Mouse (Mus musculus) stomach, postnatal 0 days (tissue): Measurements from ENCODE around the gene Baiap2l2. TPM values are rescaled to one million over a fixed set of nuclear protein-coding genes. Genes with fewer than 3 reads are reported as not detected.
A peak's percentile ranks its signal among the peaks of the same experiment; 100 is the strongest.

Source experiments
- ATAC-seq: fragments of 200-750 bp; cut with Nextera tagmentation; 2 replicates; pipeline ENCODE4 v1.8.0; 2017; ENCODE audit not compliant: low FRiP score, low TSS enrichment
- DNase-seq: peaks from one replicate; pipeline ENCODE4 v3.0.0-alpha.2; 2016; ENCODE audit warnings: low spot score
- H3K27ac ChIP-seq: fragments of 300-500 bp; sonication (generic); replicated peaks from 2 replicates; pipeline ENCODE4 v1.5.1; 2014; ENCODE audit warnings: mild to moderate bottlenecking, control low read depth
- H3K27me3 ChIP-seq: fragments of 300-500 bp; sonication (generic); 2 replicates; pipeline ENCODE4 v1.6.1; 2014; ENCODE audit warnings: low read length; ENCODE audit not compliant: control insufficient read depth, insufficient read depth
- H3K36me3 ChIP-seq: fragments of 300-500 bp; sonication (generic); 2 replicates; pipeline ENCODE4 v1.6.1; 2014; ENCODE audit warnings: low read length, mixed read lengths; ENCODE audit not compliant: control insufficient read depth, insufficient read depth
- H3K4me1 ChIP-seq: fragments of 300-500 bp; sonication (generic); replicated peaks from 2 replicates; pipeline ENCODE4 v1.6.1; 2014; ENCODE audit warnings: antibody characterized with exemption; ENCODE audit not compliant: control insufficient read depth, insufficient read depth
- H3K4me2 ChIP-seq: fragments of 300-500 bp; sonication (generic); replicated peaks from 2 replicates; pipeline ENCODE4 v1.6.1; 2014; ENCODE audit warnings: low read depth, mild to moderate bottlenecking, control low read depth, moderate library complexity
- H3K4me3 ChIP-seq: fragments of 300-500 bp; sonication (generic); 2 replicates; pipeline ENCODE4 v1.5.1; 2014; ENCODE audit warnings: low read depth, low read length, control low read depth
- H3K9ac ChIP-seq: fragments of 300-500 bp; sonication (generic); 2 replicates; pipeline ENCODE4 v1.6.1; 2014; ENCODE audit warnings: mild to moderate bottlenecking, low read length, control low read depth, mixed read lengths
- H3K9me3 ChIP-seq: fragments of 300-500 bp; sonication (generic); 2 replicates; pipeline ENCODE4 v1.6.1; 2016; ENCODE audit warnings: low read length; ENCODE audit not compliant: control insufficient read depth
- CTCF ChIP-seq: IDR thresholded peaks from 2 replicates; pipeline ENCODE4 v1.5.1; 2016; ENCODE audit warnings: antibody characterized with exemption, low read depth, mild to moderate bottlenecking, moderate library complexity
- EP300 ChIP-seq: optimal IDR thresholded peaks from 2 replicates; pipeline ENCODE3; 2016; ENCODE audit warnings: antibody characterized with exemption
- WGBS: fragments of 180-500 bp; shearing (Covaris S2); extraction: QIAGEN DNeasy Blood & Tissue Kit; methylation state at CpG from one replicate; pipeline ENCODE4 v1.1.7; 2014; 5-methylcytosine and 5-hydroxymethylcytosine counted together
- polyA plus RNA-seq: library from polyadenylated mRNA; unstranded; fragments of >200 nt; fragmentation: Nextera tagmentation; extraction: Ambion mirVana; gene quantifications from 2 replicates; pipeline ENCODE4 v1.2.1, GENCODE M21; 2015

Gene Baiap2l2
- polyA plus RNA-seq, 1 experiment from 2014 or later: 4.9 TPM

DNA sequence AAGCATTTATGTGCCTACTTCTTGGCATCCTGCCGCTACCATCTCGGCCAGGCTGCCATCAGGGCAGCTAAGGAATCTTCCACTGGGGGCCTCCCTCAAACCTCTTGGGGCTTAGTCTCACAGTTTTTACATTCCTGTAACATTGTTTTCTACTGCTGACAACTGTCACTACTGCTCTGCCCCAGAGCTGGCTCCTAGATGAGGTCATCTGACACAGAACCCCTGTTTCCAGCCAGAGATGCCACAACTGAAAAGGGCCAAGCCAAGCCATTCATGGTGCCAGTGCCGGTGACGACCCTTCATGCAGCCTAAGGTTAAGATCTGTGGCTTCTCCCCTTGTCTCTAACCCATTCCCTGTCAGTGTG lies 38.4 kb upstream of the Baiap2l2 start:
- H3K27ac ChIP-seq: peak overlapping the region; percentile 84
- WGBS: 79% methylated on average over 4 of the region's 4 CpGs
- no peak overlapping the region for H3K4me3 ChIP-seq
- H3K9me3 ChIP-seq: no peaks in the 10 kb centered on the region
- no peaks in the 10 kb centered on the region for H3K27me3 ChIP-seq
- TF ChIP-seq CTCF: no peak
- TF ChIP-seq EP300: no peak
- DNase-seq (no peak), ATAC-seq (no peak)
- H3K36me3 ChIP-seq: no peaks in the 10 kb centered on the region
- no peak overlapping the region for H3K9ac ChIP-seq
- no peak overlapping the region for H3K4me2 ChIP-seq
- H3K4me1 ChIP-seq: peaks cover 14% of the 10 kb centered on the region

DNA sequence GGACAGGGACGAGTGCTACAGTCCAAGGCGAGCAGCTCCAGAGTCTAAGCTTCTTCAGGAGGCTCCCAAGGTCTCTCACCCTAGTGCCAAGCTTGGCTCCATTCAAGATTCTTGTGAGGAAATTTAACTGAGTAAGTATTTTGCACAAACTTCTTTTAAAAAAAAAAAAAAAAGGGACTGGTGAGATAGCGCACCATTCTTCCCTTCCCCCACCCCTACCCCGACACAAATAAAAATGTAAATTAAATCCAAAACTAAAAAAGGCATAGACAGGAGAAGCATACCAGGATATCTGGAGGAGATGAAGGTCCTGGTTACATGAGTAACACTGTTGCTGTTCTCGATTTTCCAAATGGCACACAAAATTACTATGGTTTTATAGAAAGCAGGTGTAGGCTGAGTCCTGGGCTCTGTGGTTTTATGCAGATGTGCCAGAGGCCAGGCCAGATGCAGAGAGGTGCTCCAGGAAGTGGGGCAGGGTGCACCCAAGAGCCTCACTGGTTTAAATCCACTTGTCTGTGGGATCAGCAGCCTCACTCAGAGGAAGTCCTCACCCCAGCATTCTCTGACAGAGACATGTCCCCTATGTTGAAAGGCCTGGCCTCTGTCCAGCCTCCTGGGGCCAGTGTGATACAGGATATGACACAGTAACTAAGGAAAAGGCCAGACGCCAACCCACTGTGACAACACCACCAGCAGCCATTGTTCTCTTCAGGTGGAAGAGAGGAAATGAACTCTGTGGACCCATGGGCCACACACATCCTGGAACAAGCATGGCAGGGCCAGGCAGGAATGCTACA lies 37.9 kb upstream of the Baiap2l2 start:
- peaks cover 14% of the 10 kb centered on the region for H3K4me1 ChIP-seq
- ATAC-seq: peak; percentile 9
- no peak overlapping the region for H3K9ac ChIP-seq
- H3K4me3 ChIP-seq: no peak overlapping the region
- no peaks in the 10 kb centered on the region for H3K27me3 ChIP-seq
- H3K36me3 ChIP-seq: no peaks in the 10 kb centered on the region
- peak overlapping the region; percentile 84 for H3K27ac ChIP-seq
- no peak for TF ChIP-seq CTCF
- TF ChIP-seq EP300: no peak
- DNase-seq: peak; percentile 60
- WGBS: 62% methylated on average over 6 of the region's 6 CpGs
- H3K9me3 ChIP-seq: no peaks in the 10 kb centered on the region
- H3K4me2 ChIP-seq: no peak overlapping the region

DNA sequence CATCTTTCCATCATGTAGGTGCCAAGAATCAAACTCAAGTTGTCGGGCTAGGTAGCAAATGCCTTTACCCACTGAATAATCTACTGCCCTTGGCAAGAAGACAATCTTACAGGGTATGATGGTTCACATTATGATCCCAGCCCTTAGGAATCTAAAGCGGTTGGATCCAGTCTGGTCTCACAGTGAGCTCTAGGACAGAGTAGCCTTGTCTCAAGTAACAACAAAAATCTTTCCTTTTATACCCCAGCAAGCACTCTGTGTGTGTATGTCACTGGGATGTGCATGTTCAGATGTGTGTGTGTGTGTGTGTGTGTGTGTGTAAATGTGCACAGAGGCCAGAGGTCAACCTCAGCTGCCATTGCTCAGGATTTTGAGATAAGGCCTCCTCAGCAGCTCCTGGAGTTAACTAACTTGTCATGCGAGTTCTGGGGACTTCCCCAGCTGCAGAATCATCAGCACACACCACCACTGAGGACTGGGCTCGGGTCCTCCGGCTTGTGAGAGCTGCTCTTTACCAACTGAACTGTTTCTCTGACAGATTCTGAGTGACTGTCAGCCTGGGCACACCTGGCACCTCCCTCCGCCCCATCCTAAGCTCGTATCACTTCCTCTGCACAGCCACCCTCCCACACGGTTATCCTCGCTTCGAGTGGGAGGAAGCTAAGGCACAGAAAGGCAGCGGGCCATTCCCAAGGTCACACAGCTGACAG lies 37.1 kb upstream of the Baiap2l2 start:
- no peak for TF ChIP-seq EP300
- no peak for TF ChIP-seq CTCF
- Histone ChIP-seq H3K4me3 (no peak overlapping the region), H3K9ac (no peak overlapping the region), H3K36me3 (no peaks in the 10 kb centered on the region), H3K27me3 (no peaks in the 10 kb centered on the region), H3K4me2 (no peak overlapping the region), H3K9me3 (no peaks in the 10 kb centered on the region), H3K4me1 (peaks cover 13% of the 10 kb centered on the region), H3K27ac (peak overlapping the region; percentile 84)
- ATAC-seq (peak; percentile 18; the same call in 1 of the 2 replicates), DNase-seq (peak; percentile 66)
- 40% methylated on average over 11 of the region's 11 CpGs for WGBS

DNA sequence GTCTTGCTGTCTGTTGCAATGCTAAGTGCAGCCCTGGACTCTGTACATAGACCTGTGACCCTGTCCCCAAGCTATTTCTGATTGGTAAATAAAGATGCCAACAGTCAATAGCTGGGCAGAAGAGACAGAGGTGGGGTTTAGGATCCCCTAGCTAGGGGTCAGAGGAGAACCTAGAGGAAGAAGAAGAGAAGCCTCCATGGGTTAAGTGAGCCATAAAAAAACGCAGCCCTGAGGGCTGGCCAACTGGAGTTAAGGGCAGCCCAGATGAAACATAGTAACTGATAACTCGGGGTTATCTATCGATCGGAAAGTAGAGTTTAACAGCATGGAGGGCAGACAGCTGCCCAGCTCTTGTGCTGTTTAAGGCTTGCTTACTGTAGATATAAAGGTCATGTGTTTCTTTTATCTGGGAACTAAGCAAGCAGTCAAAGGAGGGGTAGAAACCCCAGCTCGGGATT lies 36.4 kb upstream of the Baiap2l2 start:
- H3K27ac ChIP-seq: peak overlapping the region; percentile 84
- ATAC-seq: 0 out of 2 replicates have a peak, but pooled peaks have one; percentile 28
- WGBS: 45% methylated on average over 5 of the region's 5 CpGs

DNA sequence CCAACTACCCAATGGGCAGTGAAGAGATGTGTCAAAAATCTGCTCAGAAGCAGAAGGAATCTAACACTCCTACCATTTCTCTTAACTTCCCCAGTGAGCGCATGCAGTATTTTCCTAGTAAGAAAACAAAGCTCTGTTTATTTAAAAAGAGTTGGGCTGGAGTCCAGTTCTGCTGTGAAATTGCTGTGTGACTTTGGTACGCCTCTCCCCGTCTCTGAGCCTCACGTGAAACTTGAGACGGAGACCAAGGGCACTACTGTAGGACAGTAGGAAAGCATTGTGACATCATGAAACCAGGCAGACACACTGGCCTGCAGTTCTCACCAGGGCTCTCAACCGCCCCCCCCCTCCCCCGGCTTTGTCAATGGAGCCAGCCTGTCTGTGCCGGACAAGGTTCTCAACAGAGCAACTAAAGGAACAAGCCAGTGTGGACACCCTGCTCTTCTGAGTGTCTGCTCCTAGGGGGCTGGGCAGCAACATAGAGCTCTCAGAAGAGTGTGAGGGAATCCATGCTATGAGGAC lies 28.6 kb upstream of the Baiap2l2 start:
- 65% methylated on average over 8 of the region's 8 CpGs for WGBS
- Histone ChIP-seq H3K27ac (no peak overlapping the region), H3K4me3 (no peak overlapping the region), H3K4me2 (no peak overlapping the region), H3K4me1 (no peaks in the 10 kb centered on the region), H3K9ac (no peak overlapping the region), H3K27me3 (no peaks in the 10 kb centered on the region), H3K36me3 (no peaks in the 10 kb centered on the region; the same call in 1 of the 2 replicates), H3K9me3 (no peaks in the 10 kb centered on the region)
- no peak for DNase-seq
- ATAC-seq: peak; percentile 43
- TF ChIP-seq EP300 (no peak), CTCF (no peak)

More for the DNA sequence above, 36.4 kb upstream of the Baiap2l2 start:
- H3K4me1 ChIP-seq: peaks cover 12% of the 10 kb centered on the region; the same call in 1 of the 2 replicates
- H3K9ac ChIP-seq: no peak overlapping the region
- H3K4me2 ChIP-seq: no peak overlapping the region
- no peak overlapping the region for H3K4me3 ChIP-seq
- TF ChIP-seq EP300: no peak
- no peak for TF ChIP-seq CTCF
- H3K9me3 ChIP-seq: no peaks in the 10 kb centered on the region
- no peaks in the 10 kb centered on the region for H3K27me3 ChIP-seq
- no peak for DNase-seq
- H3K36me3 ChIP-seq: no peaks in the 10 kb centered on the region
